Mouse (Mus musculus) cerebellum, adult 2 months (tissue): ENCODE measurements around the gene Olfr918.

Experiments used
- CTCF ChIP-seq: fragments of 200-500 bp; IDR thresholded peaks from 2 replicates; pipeline ENCODE4 v1.5.1; 2011; ENCODE audit warnings: low read depth, mild to moderate bottlenecking, control low read depth, low read length, moderate library complexity, borderline replicate concordance; ENCODE audit not compliant: insufficient read depth
- POLR2A ChIP-seq: fragments of 200-500 bp; IDR thresholded peaks from 2 replicates; pipeline ENCODE4 v1.6.1; 2011; ENCODE audit warnings: low read length, control low read depth, borderline replicate concordance; ENCODE audit not compliant: insufficient read depth

DNA sequence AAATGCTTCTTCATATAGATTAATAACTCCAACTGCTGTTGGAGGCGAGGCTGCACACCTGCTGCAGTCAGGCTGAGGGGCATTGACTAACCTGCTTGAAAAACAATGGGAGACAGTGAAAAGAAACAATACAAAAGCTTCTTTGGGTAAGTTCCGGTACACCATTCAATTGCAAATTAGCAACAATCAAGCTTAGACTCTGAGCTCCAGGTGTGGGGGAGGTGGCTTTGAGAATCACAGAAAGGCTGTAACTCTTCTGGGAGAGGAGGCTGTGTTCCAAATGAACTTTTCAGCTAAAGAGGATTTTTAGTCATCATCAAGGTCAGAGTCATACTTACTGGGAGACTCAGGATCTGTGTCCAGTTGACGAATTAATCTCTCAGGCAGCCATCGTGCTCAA lies 42.0 kb downstream of the Olfr918 start:
- TF ChIP-seq CTCF: no peak
- no peak for TF ChIP-seq POLR2A
